Mouse (Mus musculus) lung, postnatal 25 days (tissue): Measurements from ENCODE around the gene Olfr638.
"Not testable (repeated sequence)": the region's sequence is repeated elsewhere in the genome, so short reads cannot be mapped to it uniquely, and the experiment has no call there.

Experiments used
- DNase-seq: peaks from one replicate; pipeline ENCODE4 v3.0.0; 2022; ENCODE audit warnings: low spot score

Gene Olfr638

GRCm38 (mm10) chr7:103998446-103998845 lies at the start of gene Olfr638:
Gene Olfr638 (plus strand): TSS chr7:103998746.
- DNase-seq = no peak

GRCm38 (mm10) chr7:103966873-103967272 lies 31.7 kb upstream of the Olfr638 start:
- not testable (repeated sequence) for DNase-seq

GRCm38 (mm10) chr7:103970852-103971251 lies 27.7 kb upstream of the Olfr638 start, which contains the start of gene Olfr635:
Gene Olfr635 (plus strand): TSS chr7:103971152.
- DNase-seq = no peak

GRCm38 (mm10) chr7:103971782-103972181 lies 26.8 kb upstream of the Olfr638 start:
- no peak for DNase-seq

- no peak for DNase-seq
Measured at GRCm38 (mm10) chr7:103999124-103999523, 578 bp downstream of the Olfr638 start.

GRCm38 (mm10) chr7:104017203-104017602 lies 18.7 kb downstream of the Olfr638 start, which contains the start of gene Olfr639:
Gene Olfr639 (minus strand): TSS chr7:104017303.
- no peak for DNase-seq

GRCm38 (mm10) chr7:104018953-104019352 lies 20.4 kb downstream of the Olfr638 start:
- DNase-seq = no peak

- no peak for DNase-seq
Measured at GRCm38 (mm10) chr7:104021651-104022050, 23.1 kb downstream of the Olfr638 start.

- DNase-seq = no peak
Measured at GRCm38 (mm10) chr7:104025473-104025872, 26.9 kb downstream of the Olfr638 start, which contains the start of gene Olfr640. Gene Olfr640 (minus strand): TSS chr7:104025573.

GRCm38 (mm10) chr7:104026978-104027377 lies 28.4 kb downstream of the Olfr638 start:
- no peak for DNase-seq

- DNase-seq = no peak
Measured at GRCm38 (mm10) chr7:104035145-104035544, 36.6 kb downstream of the Olfr638 start, which contains the start of gene Olfr641. Gene Olfr641 (plus strand): TSS chr7:104035445.

GRCm38 (mm10) chr7:104050745-104051144 lies 52.2 kb downstream of the Olfr638 start:
- no peak for DNase-seq

GRCm38 (mm10) chr7:104052566-104052965 lies 54.0 kb downstream of the Olfr638 start, which contains the start of gene Olfr642:
Gene Olfr642 (minus strand): TSS chr7:104052666.
- no peak for DNase-seq
